Mouse (Mus musculus): ENCODE results near the gene Kcna3.
A peak's percentile ranks its signal among the peaks of the same experiment; 100 is the strongest.

Gene Kcna3

GRCm38 (mm10) chr3:107065510-107066095, 29.6 kb downstream of the Kcna3 start:
- peak; percentile 64 for DNase-seq (ENCODE audit: low read depth, low spot score)

- DNase-seq (ENCODE audit: low read depth, low spot score) = peak; percentile 20
Observed at GRCm38 (mm10) chr3:107066165-107066850, 30.3 kb downstream of the Kcna3 start.

DNA sequence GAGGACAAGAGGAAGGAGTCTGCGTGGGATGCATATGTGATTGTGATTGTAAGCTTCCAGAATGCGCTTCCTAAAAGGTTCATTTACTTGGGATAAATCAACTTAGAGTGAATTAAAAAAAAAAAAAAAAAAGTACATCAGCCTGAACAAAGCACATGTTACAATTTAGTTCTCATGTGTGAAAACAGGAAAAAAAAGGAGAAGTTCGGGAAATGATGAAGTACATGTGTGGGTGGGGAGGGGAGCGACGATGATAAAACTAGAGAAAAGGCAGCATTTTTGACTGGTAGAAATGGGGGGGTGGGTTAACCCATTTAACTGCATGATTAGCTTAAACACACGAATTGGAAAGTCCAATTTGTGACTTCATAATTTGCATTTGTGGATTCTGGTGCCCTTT, 31.3 kb downstream of the Kcna3 start:
- no peak for DNase-seq (ENCODE audit: low read depth, low spot score)

GRCm38 (mm10) chr3:107073863-107074262, 37.9 kb downstream of the Kcna3 start:
- no peak for DNase-seq (ENCODE audit: low read depth, low spot score)

DNA sequence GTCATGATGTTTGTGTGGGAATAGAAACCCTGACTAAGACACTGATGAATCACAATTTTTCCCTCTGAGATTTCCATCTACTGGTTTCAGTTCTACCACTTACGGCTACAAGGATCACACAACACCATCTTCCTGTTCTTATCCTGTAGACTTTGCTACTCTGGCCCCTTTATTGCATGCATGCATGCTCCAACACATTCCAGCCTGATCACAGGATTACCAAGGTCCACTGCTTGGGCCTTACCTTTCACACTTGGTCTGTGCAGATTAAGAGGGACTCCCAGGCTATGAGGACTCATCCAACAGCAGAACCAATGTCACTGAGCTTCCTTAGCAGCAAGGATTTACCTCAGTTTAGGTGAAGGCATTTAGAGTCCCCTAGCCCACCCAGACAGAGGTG, 39.7 kb downstream of the Kcna3 start:
- no peak for DNase-seq (ENCODE audit: low read depth, low spot score)

- no peak for DNase-seq (ENCODE audit: low read depth, low spot score)
Observed at GRCm38 (mm10) chr3:107076658-107077057, 40.7 kb downstream of the Kcna3 start.

GRCm38 (mm10) chr3:107077101-107077500, 41.1 kb downstream of the Kcna3 start:
- DNase-seq (ENCODE audit: low read depth, low spot score) = no peak

DNA sequence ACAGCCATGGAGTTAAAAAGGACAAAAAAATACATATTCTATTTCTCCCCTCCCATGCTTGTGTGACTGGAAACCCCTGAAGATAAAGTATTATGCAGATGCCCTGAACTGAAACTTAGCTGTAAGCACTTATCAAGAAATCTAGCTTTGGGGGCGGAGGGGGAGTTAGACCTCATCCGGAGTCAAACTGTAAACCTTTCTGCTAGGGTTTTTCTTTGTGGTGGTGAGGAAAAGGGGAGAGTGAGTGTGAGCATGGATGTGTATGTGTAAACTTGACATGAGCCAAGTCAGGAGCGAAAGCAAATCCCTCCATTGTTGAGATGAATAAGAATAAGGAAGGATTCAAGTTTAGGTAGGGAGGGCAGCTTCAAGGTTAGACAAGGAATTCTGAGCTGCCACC, 44.8 kb downstream of the Kcna3 start:
- DNase-seq (ENCODE audit: low read depth, low spot score) = no peak

- DNase-seq (ENCODE audit: low read depth, low spot score) = no peak
Observed at GRCm38 (mm10) chr3:107081227-107081626, 45.3 kb downstream of the Kcna3 start.

GRCm38 (mm10) chr3:107084586-107084985, 48.6 kb downstream of the Kcna3 start:
- no peak for DNase-seq (ENCODE audit: low read depth, low spot score)

- DNase-seq (ENCODE audit: low read depth, low spot score) = no peak
Observed at GRCm38 (mm10) chr3:107087410-107087809, 51.4 kb downstream of the Kcna3 start.

Measured in brain, embryonic 18.5 days (tissue).